Mouse (Mus musculus) cortical plate, adult 2 months (tissue): ENCODE results near the gene Tm4sf20. TPM values are rescaled to one million over a fixed set of nuclear protein-coding genes. Genes with fewer than 3 reads are reported as not detected.

Experiments used
- H3K27ac ChIP-seq: fragments of 200-500 bp; 2 replicates; pipeline ENCODE4 v1.5.1; 2012; ENCODE audit warnings: low read length, control low read depth, inconsistent platforms; ENCODE audit not compliant: insufficient read depth
- H3K4me1 ChIP-seq: fragments of 200-500 bp; 2 replicates; pipeline ENCODE4 v1.6.1; 2011; ENCODE audit warnings: low read length; ENCODE audit not compliant: control insufficient read depth, insufficient read depth
- H3K4me3 ChIP-seq: fragments of 200-500 bp; 2 replicates; pipeline ENCODE4 v1.5.1; 2011; ENCODE audit warnings: mild to moderate bottlenecking, low read length, control low read depth; ENCODE audit not compliant: insufficient read depth
- CTCF ChIP-seq: fragments of 200-500 bp; IDR thresholded peaks from 2 replicates; pipeline ENCODE4 v1.5.1; 2011; ENCODE audit warnings: mild to moderate bottlenecking, control low read depth, low read length; ENCODE audit not compliant: insufficient read depth; ENCODE audit errors: extremely low read depth
- POLR2A ChIP-seq: fragments of 200-500 bp; IDR thresholded peaks from 2 replicates; pipeline ENCODE4 v1.6.1; 2011; ENCODE audit warnings: mild to moderate bottlenecking, low read length, control low read depth; ENCODE audit not compliant: insufficient read depth; ENCODE audit errors: extremely low read depth
- polyA plus RNA-seq: library from polyadenylated mRNA; depleted of rRNA; stranded (reverse); fragments of >200 nt; gene quantifications from 2 replicates; pipeline ENCODE4 v1.2.3, GENCODE M21; 2012

Gene Tm4sf20
- polyA plus RNA-seq, 1 experiment: not detected

GRCm38 (mm10) chr1:82798304-82798703 is 30.0 kb upstream of the Tm4sf20 start:
- no peak overlapping the region for H3K27ac ChIP-seq
- TF ChIP-seq POLR2A: no peak
- no peak for TF ChIP-seq CTCF
- H3K4me3 ChIP-seq: no peak overlapping the region
- H3K4me1 ChIP-seq: peaks cover 5% of the 10 kb centered on the region; the same call in 1 of the 2 replicates

GRCm38 (mm10) chr1:82797088-82797487 is 28.8 kb upstream of the Tm4sf20 start:
- no peak overlapping the region for H3K27ac ChIP-seq
- no peak for TF ChIP-seq POLR2A
- no peak for TF ChIP-seq CTCF
- no peak overlapping the region for H3K4me3 ChIP-seq
- H3K4me1 ChIP-seq: peaks cover 5% of the 10 kb centered on the region; the same call in 1 of the 2 replicates

- Histone ChIP-seq H3K27ac (0 out of 2 replicates have a peak overlapping the region, but pooled peaks have one; percentile 65), H3K4me1 (peaks cover 5% of the 10 kb centered on the region; the same call in 1 of the 2 replicates), H3K4me3 (no peak overlapping the region)
- no peak for TF ChIP-seq POLR2A
- TF ChIP-seq CTCF: no peak
Measured at GRCm38 (mm10) chr1:82795702-82796443, 27.6 kb upstream of the Tm4sf20 start.

GRCm38 (mm10) chr1:82795211-82795610 is 26.9 kb upstream of the Tm4sf20 start:
- H3K4me1 ChIP-seq: peaks cover 5% of the 10 kb centered on the region; the same call in 1 of the 2 replicates
- TF ChIP-seq CTCF (no peak), POLR2A (no peak)
- H3K4me3 ChIP-seq: no peak overlapping the region
- H3K27ac ChIP-seq: 0 out of 2 replicates have a peak overlapping the region, but pooled peaks have one; percentile 65

- H3K4me3 ChIP-seq: no peak overlapping the region
- TF ChIP-seq POLR2A: no peak
- no peak for TF ChIP-seq CTCF
- H3K4me1 ChIP-seq: peaks cover 5% of the 10 kb centered on the region; the same call in 1 of the 2 replicates
- H3K27ac ChIP-seq: no peak overlapping the region
Measured at GRCm38 (mm10) chr1:82793986-82794385, 25.7 kb upstream of the Tm4sf20 start.

- H3K4me3 ChIP-seq: no peak overlapping the region
- peaks cover 5% of the 10 kb centered on the region; the same call in 1 of the 2 replicates for H3K4me1 ChIP-seq
- TF ChIP-seq CTCF: no peak
- TF ChIP-seq POLR2A: no peak
- no peak overlapping the region for H3K27ac ChIP-seq
Measured at GRCm38 (mm10) chr1:82793110-82793509, 24.8 kb upstream of the Tm4sf20 start.

- Histone ChIP-seq H3K27ac (no peak overlapping the region), H3K4me3 (no peak overlapping the region), H3K4me1 (peaks cover 5% of the 10 kb centered on the region; the same call in 1 of the 2 replicates)
- no peak for TF ChIP-seq POLR2A
- TF ChIP-seq CTCF: no peak
Measured at GRCm38 (mm10) chr1:82792238-82792637, 24.0 kb upstream of the Tm4sf20 start.

- TF ChIP-seq CTCF (no peak), POLR2A (no peak)
- no peak overlapping the region for H3K27ac ChIP-seq
- H3K4me1 ChIP-seq: peaks cover 4% of the 10 kb centered on the region; the same call in 1 of the 2 replicates
- H3K4me3 ChIP-seq: no peak overlapping the region
Measured at GRCm38 (mm10) chr1:82791105-82791504, 22.8 kb upstream of the Tm4sf20 start.

GRCm38 (mm10) chr1:82788070-82788469 is 19.8 kb upstream of the Tm4sf20 start:
- TF ChIP-seq CTCF (no peak), POLR2A (no peak)
- Histone ChIP-seq H3K4me1 (no peaks in the 10 kb centered on the region), H3K27ac (no peak overlapping the region), H3K4me3 (no peak overlapping the region)

GRCm38 (mm10) chr1:82787414-82787813 is 19.2 kb upstream of the Tm4sf20 start:
- no peak overlapping the region for H3K27ac ChIP-seq
- TF ChIP-seq POLR2A (no peak), CTCF (peak; percentile 93)
- H3K4me1 ChIP-seq: no peaks in the 10 kb centered on the region
- H3K4me3 ChIP-seq: no peak overlapping the region
